ENCODE assay signal across 8 mouse cellular contexts in genomic region chr2:11266294-11266693, GRCm38 (mm10).
DNase-seq lines count a peak whose midpoint lies in the region; ATAC-seq and TF ChIP-seq lines count a peak whose summit lies in the region.

No protein-coding gene starts in this region.

- no peaks in the 10 kb centered on the region for H3K27me3 ChIP-seq in intestine, postnatal 0 days (replicated peaks; ENCODE audit: control insufficient read depth, insufficient read depth, low read length)
- H3K27me3 ChIP-seq in intestine, embryonic 15.5 days (replicated peaks): no peaks in the 10 kb centered on the region
- no peaks in the 10 kb centered on the region for H3K27me3 ChIP-seq in E14TG2a.4 (ENCODE audit: insufficient read depth, low read length)
- no peaks in the 10 kb centered on the region for H3K27me3 ChIP-seq in embryonic facial prominence, embryonic 13.5 days
- H3K27me3 ChIP-seq in spleen, adult 2 months (ENCODE audit: control insufficient read depth, insufficient read depth, low read length): no peaks in the 10 kb centered on the region

- WGBS in intestine, postnatal 0 days: 68% methylated on average over 5 of the region's 5 CpGs
- WGBS in intestine, embryonic 15.5 days: 68% methylated on average over 5 of the region's 5 CpGs
- 67% methylated on average over 5 of the region's 5 CpGs for WGBS in embryonic facial prominence, embryonic 13.5 days
- WGBS in spleen, adult 2 months: 78% methylated on average over 5 of the region's 5 CpGs

- H3K4me3 ChIP-seq in intestine, postnatal 0 days (ENCODE audit: low read depth, low read length): no peak overlapping the region
- H3K4me3 ChIP-seq in intestine, embryonic 15.5 days (replicated peaks): no peak overlapping the region
- H3K4me3 ChIP-seq in E14TG2a.4 (replicated peaks; ENCODE audit: low read length): no peak overlapping the region
- H3K4me3 ChIP-seq in embryonic facial prominence, embryonic 13.5 days: no peak overlapping the region
- H3K4me3 ChIP-seq in spleen, adult 2 months (ENCODE audit: extremely low read depth, insufficient read depth, insufficient read length): no peak overlapping the region

- TF ChIP-seq POLR2A in spleen, adult 2 months (IDR thresholded peaks at IDR 0.05; ENCODE audit: low read depth, low read length): no peak

- no peak for ATAC-seq in intestine, postnatal 0 days
- ATAC-seq in intestine, embryonic 15.5 days: no peak
- no peak for ATAC-seq in embryonic facial prominence, embryonic 13.5 days (ENCODE audit: insufficient number of reproducible peaks, insufficient read depth, low FRiP score, low TSS enrichment, low read depth)

- no peaks in the 10 kb centered on the region for H3K9me3 ChIP-seq in intestine, postnatal 0 days (ENCODE audit: control insufficient read depth)
- no peaks in the 10 kb centered on the region for H3K9me3 ChIP-seq in intestine, embryonic 15.5 days
- no peaks in the 10 kb centered on the region for H3K9me3 ChIP-seq in E14TG2a.4 (ENCODE audit: low read length)
- H3K9me3 ChIP-seq in embryonic facial prominence, embryonic 13.5 days: no peaks in the 10 kb centered on the region

- DNase-seq in spleen, adult 2 months (ENCODE audit: low read depth in 1 of 2, low spot score in 2 of 2): peak; percentile 21 to 33
- no peak for DNase-seq in frontal cortex, postnatal 10 days (ENCODE audit: low spot score in 2 of 2)
- no peak for DNase-seq in cerebellum, adult 9-10 months
- no peak for DNase-seq in layer of hippocampus, postnatal 36 days

- no peaks in the 10 kb centered on the region for H3K36me3 ChIP-seq in intestine, postnatal 0 days (ENCODE audit: control insufficient read depth, insufficient read depth)
- no peaks in the 10 kb centered on the region for H3K36me3 ChIP-seq in intestine, embryonic 15.5 days
- H3K36me3 ChIP-seq in E14TG2a.4 (ENCODE audit: insufficient read depth, low read length): no peaks in the 10 kb centered on the region
- no peaks in the 10 kb centered on the region for H3K36me3 ChIP-seq in embryonic facial prominence, embryonic 13.5 days
- no peaks in the 10 kb centered on the region; the same call in 1 of the 2 replicates for H3K36me3 ChIP-seq in spleen, adult 2 months (ENCODE audit: control insufficient read depth, insufficient read depth, low read length)

- H3K9ac ChIP-seq in intestine, postnatal 0 days (ENCODE audit: low read depth, low read length): no peak overlapping the region
- H3K9ac ChIP-seq in intestine, embryonic 15.5 days: no peak overlapping the region
- H3K9ac ChIP-seq in embryonic facial prominence, embryonic 13.5 days: no peak overlapping the region

- H3K27ac ChIP-seq in intestine, postnatal 0 days (ENCODE audit: low read depth, low read length): no peak overlapping the region
- no peak overlapping the region for H3K27ac ChIP-seq in intestine, embryonic 15.5 days
- peak overlapping the region; percentile 52; the same call in 1 of the 2 replicates for H3K27ac ChIP-seq in embryonic facial prominence, embryonic 13.5 days
- no peak overlapping the region for H3K27ac ChIP-seq in spleen, adult 2 months (ENCODE audit: insufficient read depth, low read length)

- no peak overlapping the region for H3K4me2 ChIP-seq in intestine, postnatal 0 days (replicated peaks; ENCODE audit: low read depth)
- no peak overlapping the region for H3K4me2 ChIP-seq in intestine, embryonic 15.5 days (replicated peaks)
- no peak overlapping the region for H3K4me2 ChIP-seq in embryonic facial prominence, embryonic 13.5 days

- H3K4me1 ChIP-seq in intestine, postnatal 0 days (replicated peaks; ENCODE audit: control insufficient read depth, insufficient read depth, low read length): no peaks in the 10 kb centered on the region
- no peaks in the 10 kb centered on the region for H3K4me1 ChIP-seq in intestine, embryonic 15.5 days (replicated peaks)
- no peaks in the 10 kb centered on the region for H3K4me1 ChIP-seq in E14TG2a.4 (replicated peaks; ENCODE audit: low read depth, low read length)
- H3K4me1 ChIP-seq in embryonic facial prominence, embryonic 13.5 days: peaks cover 6% of the 10 kb centered on the region; the same call in 1 of the 2 replicates
- no peaks in the 10 kb centered on the region for H3K4me1 ChIP-seq in spleen, adult 2 months (ENCODE audit: control insufficient read depth, insufficient read depth, insufficient read length)

- TF ChIP-seq CTCF in intestine, postnatal 0 days (IDR thresholded peaks at IDR 0.05; ENCODE audit: low read depth): peak; percentile 36
- TF ChIP-seq CTCF in E14TG2a.4 (conservative IDR thresholded peaks at IDR 0.05; ENCODE audit: low read length): peak; percentile 98
- peak; percentile 22; the same call in 1 of the 2 replicates for TF ChIP-seq CTCF in spleen, adult 2 months (IDR thresholded peaks at IDR 0.05; ENCODE audit: extremely low read depth, insufficient read depth, insufficient read length, insufficient replicate concordance)

Comparison
In these comparisons a context has a peak if more than half of its experiments do, and no peak if none do; other contexts are left out.
1. CTCF ChIP-seq: peak in every context shown above with its lines; median percentile 98 in E14TG2a.4; 36 in intestine, postnatal 0 days; 22 in spleen, adult 2 months.
2. DNase-seq: peak in spleen, adult 2 months (2 of 2); none in frontal cortex, postnatal 10 days (0 of 2), cerebellum, adult 9-10 months (single experiment) and layer of hippocampus, postnatal 36 days (0 of 2).